Mouse (Mus musculus) forebrain, postnatal 0 days (tissue): ENCODE measurements around the gene Fam222a. TPM values are rescaled to one million over a fixed set of nuclear protein-coding genes. Genes with fewer than 3 reads are reported as not detected.

Experiments used
- ATAC-seq: fragments of 200-750 bp; cut with Nextera tagmentation; 2 replicates; pipeline ENCODE4 v1.8.0; 2017; ENCODE audit warnings: mild to moderate bottlenecking, moderate library complexity
- DNase-seq: peaks from one replicate; pipeline ENCODE4 v3.0.0-alpha.2; 2015
- H3K27ac ChIP-seq: fragments of 300-500 bp; sonication (generic); 2 replicates; pipeline ENCODE4 v1.5.1; 2014; ENCODE audit warnings: low read depth, mild to moderate bottlenecking, antibody characterized with exemption, low read length, moderate library complexity, mixed read lengths
- H3K27me3 ChIP-seq: fragments of 300-500 bp; sonication (generic); 2 replicates; pipeline ENCODE4 v1.6.1; 2014; ENCODE audit warnings: mild to moderate bottlenecking, low read length, mixed read lengths; ENCODE audit not compliant: insufficient read depth
- H3K36me3 ChIP-seq: fragments of 300-500 bp; sonication (generic); 2 replicates; pipeline ENCODE4 v1.6.1; 2014; ENCODE audit warnings: mild to moderate bottlenecking, moderate library complexity; ENCODE audit not compliant: insufficient read depth
- H3K4me1 ChIP-seq: fragments of 300-500 bp; sonication (generic); 2 replicates; pipeline ENCODE4 v1.6.1; 2014; ENCODE audit warnings: antibody characterized with exemption; ENCODE audit not compliant: insufficient read depth
- H3K4me2 ChIP-seq: fragments of 300-500 bp; sonication (generic); 2 replicates; pipeline ENCODE4 v1.6.1; 2014; ENCODE audit warnings: low read depth, mild to moderate bottlenecking, moderate library complexity
- H3K4me3 ChIP-seq: fragments of 300-500 bp; sonication (generic); 2 replicates; pipeline ENCODE4 v1.5.1; 2014; ENCODE audit warnings: low read depth, low read length, mixed read lengths
- H3K9ac ChIP-seq: fragments of 300-500 bp; sonication (generic); 2 replicates; pipeline ENCODE4 v1.6.1; 2014; ENCODE audit warnings: mild to moderate bottlenecking
- H3K9me3 ChIP-seq: fragments of 300-500 bp; sonication (generic); 2 replicates; pipeline ENCODE4 v1.6.1; 2016; ENCODE audit warnings: low read length
- CTCF ChIP-seq: sonication (generic); IDR thresholded peaks from 2 replicates; pipeline ENCODE4 v1.5.1; 2016; ENCODE audit warnings: antibody characterized with exemption, control low read depth, low read depth
- WGBS: fragments of 180-500 bp; shearing (Covaris S2); extraction: QIAGEN DNeasy Blood & Tissue Kit; methylation state at CpG from one replicate; pipeline ENCODE4 v1.1.7; 2014; 5-methylcytosine and 5-hydroxymethylcytosine counted together
- polyA plus RNA-seq: library from polyadenylated mRNA; unstranded; fragments of >200 nt; fragmentation: Nextera tagmentation; extraction: Ambion mirVana; gene quantifications from 2 replicates; pipeline ENCODE4 v1.2.1, GENCODE M21; 2015
- total RNA-seq: library from RNA; depleted of rRNA; stranded (reverse); fragments of >200 nt; gene quantifications from 2 replicates; pipeline ENCODE4 v1.2.3, GENCODE M21; 2014

Gene Fam222a
- total and polyA plus RNA-seq, 2 experiments from 2014 or later = 3.4 to 8.2 TPM

GRCm38 (mm10) chr5:114616336-114617061, 48.7 kb downstream of the Fam222a start:
- peaks cover 6% of the 10 kb centered on the region; the same call in 1 of the 2 replicates for H3K27me3 ChIP-seq
- no peak for TF ChIP-seq CTCF
- ATAC-seq (no peak), DNase-seq (no peak)
- no peaks in the 10 kb centered on the region for H3K4me1 ChIP-seq
- no peaks in the 10 kb centered on the region for H3K36me3 ChIP-seq
- 84% methylated on average over 11 of the region's 11 CpGs for WGBS
- no peak overlapping the region for H3K4me3 ChIP-seq
- H3K9ac ChIP-seq = no peak overlapping the region
- no peak overlapping the region for H3K27ac ChIP-seq
- no peaks in the 10 kb centered on the region for H3K9me3 ChIP-seq
- no peak overlapping the region for H3K4me2 ChIP-seq

DNA sequence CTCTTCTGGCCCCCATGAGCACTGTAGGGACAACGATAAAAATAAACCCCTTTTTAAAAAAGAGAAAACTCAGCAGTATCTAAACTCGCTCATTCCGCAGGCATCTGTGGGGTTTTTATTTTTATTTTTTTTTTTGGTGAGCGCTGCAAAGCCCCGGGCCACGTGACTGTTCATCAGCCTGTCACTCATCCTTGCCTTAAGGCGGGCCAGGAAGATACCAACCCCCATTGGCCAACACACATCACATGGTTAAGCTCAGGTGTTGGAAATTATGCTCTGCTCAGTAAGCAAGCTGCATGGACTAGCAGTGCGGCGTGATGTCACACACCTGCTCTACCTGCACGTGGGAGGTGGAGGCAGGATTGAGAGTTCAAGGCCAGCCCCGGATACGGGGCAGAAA, 50.0 kb downstream of the Fam222a start:
- DNase-seq (no peak), ATAC-seq (peak; percentile 49; the same call in 1 of the 2 replicates)
- peaks cover 6% of the 10 kb centered on the region; the same call in 1 of the 2 replicates for H3K27me3 ChIP-seq
- no peaks in the 10 kb centered on the region for H3K9me3 ChIP-seq
- no peaks in the 10 kb centered on the region for H3K4me1 ChIP-seq
- no peak overlapping the region for H3K9ac ChIP-seq
- no peak for TF ChIP-seq CTCF
- no peak overlapping the region for H3K4me2 ChIP-seq
- 80% methylated on average over 12 of the region's 12 CpGs for WGBS
- no peaks in the 10 kb centered on the region for H3K36me3 ChIP-seq
- H3K27ac ChIP-seq = no peak overlapping the region
- H3K4me3 ChIP-seq = no peak overlapping the region

DNA sequence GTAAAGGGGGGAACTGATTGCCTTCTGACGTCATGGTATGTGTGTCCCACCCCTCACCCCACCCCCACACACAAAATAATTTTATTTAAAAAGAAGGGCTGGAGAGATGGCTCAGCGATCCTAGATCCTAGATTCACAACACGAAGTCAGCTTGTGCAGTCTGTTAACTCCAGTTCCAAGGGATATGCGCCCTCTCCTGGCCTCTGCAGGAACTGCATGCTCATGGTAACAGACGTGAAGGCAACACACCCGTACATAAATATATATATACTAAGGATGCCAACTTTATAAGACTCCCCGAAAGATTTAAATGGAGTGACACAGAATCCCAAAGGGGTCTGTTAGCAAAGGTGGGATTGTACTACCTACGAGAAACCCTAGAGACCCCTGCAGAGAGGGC, 51.0 kb downstream of the Fam222a start:
- Histone ChIP-seq H3K4me2 (no peak overlapping the region), H3K36me3 (no peaks in the 10 kb centered on the region), H3K27ac (no peak overlapping the region), H3K9ac (no peak overlapping the region), H3K4me3 (no peak overlapping the region), H3K9me3 (no peaks in the 10 kb centered on the region), H3K4me1 (no peaks in the 10 kb centered on the region), H3K27me3 (peaks cover 6% of the 10 kb centered on the region; the same call in 1 of the 2 replicates)
- peak; percentile 60 for ATAC-seq
- DNase-seq = peak; percentile 91
- peak; percentile 94 for TF ChIP-seq CTCF
- 20% methylated on average over 8 of the region's 8 CpGs for whole genome bisulfite sequencing

DNA sequence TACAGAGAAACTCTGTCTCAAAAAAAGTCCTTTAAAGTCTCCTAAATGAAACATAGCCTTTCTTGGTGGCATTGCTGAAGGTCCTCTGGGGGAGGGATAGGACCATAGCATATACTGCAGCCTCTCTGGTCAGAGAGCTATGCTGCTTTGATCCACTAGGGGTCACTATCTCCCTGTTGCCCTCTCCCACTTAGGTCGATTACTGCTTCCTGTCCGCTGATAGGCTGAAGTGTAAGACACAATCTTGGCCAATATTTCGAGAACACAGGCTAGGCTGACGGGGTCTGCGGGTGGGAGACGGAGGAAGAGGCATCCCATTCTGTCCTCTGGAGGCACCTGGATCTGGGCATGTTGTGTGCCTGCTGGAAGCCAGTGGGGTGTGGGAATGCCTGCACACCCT, 52.5 kb downstream of the Fam222a start:
- no peaks in the 10 kb centered on the region for H3K4me1 ChIP-seq
- H3K27ac ChIP-seq = no peak overlapping the region
- ATAC-seq (no peak), DNase-seq (no peak)
- TF ChIP-seq CTCF = peak; percentile 61
- no peak overlapping the region for H3K4me3 ChIP-seq
- no peak overlapping the region for H3K9ac ChIP-seq
- WGBS = 49% methylated on average over 6 of the region's 6 CpGs
- H3K9me3 ChIP-seq = no peaks in the 10 kb centered on the region
- H3K4me2 ChIP-seq = no peak overlapping the region
- H3K36me3 ChIP-seq = no peaks in the 10 kb centered on the region
- H3K27me3 ChIP-seq = peaks cover 6% of the 10 kb centered on the region; the same call in 1 of the 2 replicates

DNA sequence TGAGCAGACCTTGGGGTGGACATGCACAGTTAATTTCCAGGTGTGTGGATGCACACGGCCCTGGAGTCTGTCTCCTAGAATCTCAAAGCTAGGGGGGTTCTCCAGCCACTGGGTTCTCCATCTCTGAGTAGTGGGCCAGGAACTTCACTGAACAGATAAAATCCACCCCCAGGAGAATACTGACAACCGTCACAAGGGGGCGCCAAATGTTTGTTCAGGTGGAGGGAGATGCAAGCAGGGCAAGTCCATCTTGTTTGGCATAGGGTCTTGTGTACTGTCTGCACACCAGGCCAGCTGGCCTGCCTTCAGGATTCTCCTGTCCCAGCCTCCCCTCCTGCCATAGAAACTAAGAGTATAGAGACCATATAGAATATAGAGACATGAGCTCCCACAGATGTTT, 57.8 kb downstream of the Fam222a start:
- TF ChIP-seq CTCF = peak; percentile 67
- H3K9ac ChIP-seq = no peak overlapping the region
- ATAC-seq = no peak
- H3K4me3 ChIP-seq = no peak overlapping the region
- H3K4me1 ChIP-seq = no peaks in the 10 kb centered on the region
- 22% methylated on average over 3 of the region's 3 CpGs for WGBS
- H3K27me3 ChIP-seq = peaks cover 2% of the 10 kb centered on the region; the same call in 1 of the 2 replicates
- H3K9me3 ChIP-seq = no peaks in the 10 kb centered on the region
- H3K36me3 ChIP-seq = no peaks in the 10 kb centered on the region
- DNase-seq = peak; percentile 51
- H3K4me2 ChIP-seq = no peak overlapping the region
- no peak overlapping the region for H3K27ac ChIP-seq

DNA sequence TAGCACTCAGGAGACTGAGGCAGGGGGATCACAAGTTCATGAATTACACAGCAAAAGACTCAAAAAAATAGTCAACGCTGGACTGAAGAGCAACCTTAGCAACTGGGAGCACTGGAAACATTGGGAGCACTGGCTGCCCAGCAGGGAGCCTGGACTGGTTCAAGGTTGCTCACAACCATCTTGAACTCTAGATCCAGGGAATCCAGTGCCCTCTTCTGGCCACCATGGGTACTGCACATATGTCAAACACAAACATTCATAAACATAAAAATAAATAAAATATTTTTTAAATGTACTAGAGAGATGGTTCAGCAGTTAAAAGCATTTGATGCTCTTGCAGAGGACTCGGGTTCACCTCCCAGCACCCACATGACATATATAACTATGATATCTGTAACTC, 63.5 kb downstream of the Fam222a start:
- ATAC-seq = no peak
- no peaks in the 10 kb centered on the region for H3K36me3 ChIP-seq
- no peak overlapping the region for H3K4me2 ChIP-seq
- DNase-seq = no peak
- peak; percentile 50 for TF ChIP-seq CTCF
- 43% methylated on average over 2 of the region's 2 CpGs for WGBS
- no peak overlapping the region for H3K27ac ChIP-seq
- H3K4me3 ChIP-seq = no peak overlapping the region
- H3K4me1 ChIP-seq = no peaks in the 10 kb centered on the region
- H3K9me3 ChIP-seq = no peaks in the 10 kb centered on the region
- no peaks in the 10 kb centered on the region for H3K27me3 ChIP-seq
- H3K9ac ChIP-seq = no peak overlapping the region

DNA sequence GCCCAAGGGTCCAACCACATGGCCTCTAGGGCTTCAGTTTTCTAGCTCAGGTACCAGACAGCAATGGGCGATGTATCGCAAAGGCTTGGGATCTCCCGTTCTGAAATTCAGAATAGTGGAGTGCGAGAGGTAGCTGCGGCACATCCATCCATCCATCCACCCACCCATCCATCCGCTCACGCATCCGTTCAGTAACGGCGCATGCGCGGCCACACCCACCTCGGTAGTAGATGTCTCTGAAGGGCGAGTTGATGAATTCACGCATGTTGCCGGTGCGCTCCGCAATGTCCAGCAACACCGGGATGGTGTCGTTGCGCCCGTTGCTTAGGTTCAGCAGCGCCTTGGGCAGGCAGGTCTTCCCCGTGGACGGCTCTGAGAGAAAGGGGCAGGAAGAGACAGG, 68.3 kb downstream of the Fam222a start:
- WGBS = 87% methylated on average over 25 of the region's 25 CpGs

More for the DNA sequence above, 68.3 kb downstream of the Fam222a start:
- TF ChIP-seq CTCF = no peak
- DNase-seq (no peak), ATAC-seq (no peak)
- no peaks in the 10 kb centered on the region for H3K9me3 ChIP-seq
- H3K4me2 ChIP-seq = no peak overlapping the region
- no peaks in the 10 kb centered on the region for H3K36me3 ChIP-seq
- H3K27ac ChIP-seq = no peak overlapping the region
- no peak overlapping the region for H3K4me3 ChIP-seq
- no peaks in the 10 kb centered on the region for H3K4me1 ChIP-seq
- H3K9ac ChIP-seq = no peak overlapping the region
- H3K27me3 ChIP-seq = no peaks in the 10 kb centered on the region
